Mouse (Mus musculus): Measurements from ENCODE around the gene Kcnma1. TPM values are rescaled to one million over a fixed set of nuclear protein-coding genes. Genes with fewer than 3 reads are reported as not detected.

The Kcnma1 gene
- polyA plus RNA-seq, 1 experiment from 2014 or later: not detected

- Histone ChIP-seq H3K79me2 (ENCODE audit: inconsistent target) (no peaks in the 10 kb centered on the region), H3K27ac (no peak overlapping the region), H3K4me3 (ENCODE audit: inconsistent target) (no peak overlapping the region), H3K36me3 (ENCODE audit: inconsistent target) (no peaks in the 10 kb centered on the region)
- 6% methylated on average over 70 of the region's 85 CpGs for WGBS (ENCODE audit: missing documents)
Observed at GRCm38 (mm10) chr14:24003450-24004381, 10.6 kb downstream of the Kcnma1 start.

- Histone ChIP-seq H3K36me3 (ENCODE audit: inconsistent target) (no peaks in the 10 kb centered on the region), H3K4me3 (ENCODE audit: inconsistent target) (no peak overlapping the region), H3K27ac (no peak overlapping the region), H3K79me2 (ENCODE audit: inconsistent target) (no peaks in the 10 kb centered on the region)
- WGBS (ENCODE audit: missing documents): 54% methylated on average over 5 of the region's 5 CpGs
Observed at GRCm38 (mm10) chr14:24002647-24003046, 11.6 kb downstream of the Kcnma1 start.

GRCm38 (mm10) chr14:23997912-23998311, 16.4 kb downstream of the Kcnma1 start:
- Histone ChIP-seq H3K36me3 (ENCODE audit: inconsistent target) (no peaks in the 10 kb centered on the region), H3K27ac (no peak overlapping the region), H3K4me3 (ENCODE audit: inconsistent target) (no peak overlapping the region), H3K79me2 (ENCODE audit: inconsistent target) (no peaks in the 10 kb centered on the region)
- WGBS (ENCODE audit: missing documents): 80% methylated on average over 6 of the region's 6 CpGs

- Histone ChIP-seq H3K4me3 (ENCODE audit: inconsistent target) (no peak overlapping the region), H3K36me3 (ENCODE audit: inconsistent target) (no peaks in the 10 kb centered on the region)
- 79% methylated on average over 3 of the region's 3 CpGs for WGBS (ENCODE audit: missing documents)
Observed at GRCm38 (mm10) chr14:23995831-23996230, 18.5 kb downstream of the Kcnma1 start.

GRCm38 (mm10) chr14:23990871-23991270, 23.4 kb downstream of the Kcnma1 start:
- WGBS (ENCODE audit: missing documents): 89% methylated on average over 7 of the region's 7 CpGs
- Histone ChIP-seq H3K27ac (no peak overlapping the region), H3K4me3 (ENCODE audit: inconsistent target) (no peak overlapping the region), H3K36me3 (ENCODE audit: inconsistent target) (no peaks in the 10 kb centered on the region), H3K79me2 (ENCODE audit: inconsistent target) (no peaks in the 10 kb centered on the region)

More at GRCm38 (mm10) chr14:23995831-23996230, 18.5 kb downstream of the Kcnma1 start:
- Histone ChIP-seq H3K27ac (no peak overlapping the region), H3K79me2 (ENCODE audit: inconsistent target) (no peaks in the 10 kb centered on the region)

- Histone ChIP-seq H3K36me3 (ENCODE audit: inconsistent target) (no peaks in the 10 kb centered on the region), H3K27ac (no peak overlapping the region), H3K4me3 (ENCODE audit: inconsistent target) (no peak overlapping the region), H3K79me2 (ENCODE audit: inconsistent target) (no peaks in the 10 kb centered on the region)
- WGBS (ENCODE audit: missing documents): 87% methylated on average over 11 of the region's 11 CpGs
Observed at GRCm38 (mm10) chr14:23989696-23990095, 24.6 kb downstream of the Kcnma1 start.

- Histone ChIP-seq H3K4me3 (ENCODE audit: inconsistent target) (no peak overlapping the region), H3K27ac (no peak overlapping the region), H3K36me3 (ENCODE audit: inconsistent target) (no peaks in the 10 kb centered on the region), H3K79me2 (ENCODE audit: inconsistent target) (no peaks in the 10 kb centered on the region)
- WGBS (ENCODE audit: missing documents): 87% methylated on average over 8 of the region's 8 CpGs
Observed at GRCm38 (mm10) chr14:23982205-23982604, 32.1 kb downstream of the Kcnma1 start.

GRCm38 (mm10) chr14:23974685-23975084, 39.6 kb downstream of the Kcnma1 start:
- Histone ChIP-seq H3K79me2 (ENCODE audit: inconsistent target) (no peaks in the 10 kb centered on the region), H3K27ac (no peak overlapping the region), H3K4me3 (ENCODE audit: inconsistent target) (no peak overlapping the region), H3K36me3 (ENCODE audit: inconsistent target) (no peaks in the 10 kb centered on the region)
- WGBS (ENCODE audit: missing documents): 90% methylated on average over 2 of the region's 2 CpGs

- 82% methylated on average over 8 of the region's 8 CpGs for WGBS (ENCODE audit: missing documents)
- H3K27ac ChIP-seq: no peak overlapping the region
- H3K4me3 ChIP-seq (ENCODE audit: inconsistent target): no peak overlapping the region
Observed at GRCm38 (mm10) chr14:23966471-23966870, 47.8 kb downstream of the Kcnma1 start.

GRCm38 (mm10) chr14:23959061-23959460, 55.2 kb downstream of the Kcnma1 start:
- Histone ChIP-seq H3K27ac (no peak overlapping the region), H3K36me3 (ENCODE audit: inconsistent target) (no peaks in the 10 kb centered on the region), H3K4me3 (ENCODE audit: inconsistent target) (no peak overlapping the region), H3K79me2 (ENCODE audit: inconsistent target) (no peaks in the 10 kb centered on the region)
- WGBS (ENCODE audit: missing documents): 92% methylated on average over 11 of the region's 11 CpGs

More at GRCm38 (mm10) chr14:23966471-23966870, 47.8 kb downstream of the Kcnma1 start:
- Histone ChIP-seq H3K36me3 (ENCODE audit: inconsistent target) (no peaks in the 10 kb centered on the region), H3K79me2 (ENCODE audit: inconsistent target) (no peaks in the 10 kb centered on the region)

GRCm38 (mm10) chr14:23957270-23957669, 57.0 kb downstream of the Kcnma1 start:
- H3K36me3 ChIP-seq (ENCODE audit: inconsistent target): no peaks in the 10 kb centered on the region
- H3K27ac ChIP-seq: no peak overlapping the region
- WGBS (ENCODE audit: missing documents): 78% methylated on average over 4 of the region's 4 CpGs
- H3K79me2 ChIP-seq (ENCODE audit: inconsistent target): no peaks in the 10 kb centered on the region
- H3K4me3 ChIP-seq (ENCODE audit: inconsistent target): no peak overlapping the region

GRCm38 (mm10) chr14:23943876-23944275, 70.4 kb downstream of the Kcnma1 start:
- 88% methylated on average over 2 of the region's 2 CpGs for WGBS (ENCODE audit: missing documents)

GRCm38 (mm10) chr14:23943152-23943551, 71.1 kb downstream of the Kcnma1 start:
- no peak overlapping the region for H3K4me3 ChIP-seq (ENCODE audit: inconsistent target)
- WGBS (ENCODE audit: missing documents): 77% methylated on average over 5 of the region's 5 CpGs
- H3K79me2 ChIP-seq (ENCODE audit: inconsistent target): no peaks in the 10 kb centered on the region
- no peaks in the 10 kb centered on the region for H3K36me3 ChIP-seq (ENCODE audit: inconsistent target)
- H3K27ac ChIP-seq: no peak overlapping the region

More at GRCm38 (mm10) chr14:23943876-23944275, 70.4 kb downstream of the Kcnma1 start:
- H3K4me3 ChIP-seq (ENCODE audit: inconsistent target): no peak overlapping the region
- no peaks in the 10 kb centered on the region for H3K36me3 ChIP-seq (ENCODE audit: inconsistent target)
- no peak overlapping the region for H3K27ac ChIP-seq
- H3K79me2 ChIP-seq (ENCODE audit: inconsistent target): no peaks in the 10 kb centered on the region

- 90% methylated on average over 8 of the region's 8 CpGs for WGBS (ENCODE audit: missing documents)
- H3K36me3 ChIP-seq (ENCODE audit: inconsistent target): no peaks in the 10 kb centered on the region
- no peak overlapping the region for H3K4me3 ChIP-seq (ENCODE audit: inconsistent target)
- H3K27ac ChIP-seq: no peak overlapping the region
- no peaks in the 10 kb centered on the region for H3K79me2 ChIP-seq (ENCODE audit: inconsistent target)
Observed at GRCm38 (mm10) chr14:23942103-23942502, 72.2 kb downstream of the Kcnma1 start.

GRCm38 (mm10) chr14:23935016-23935415, 79.3 kb downstream of the Kcnma1 start:
- Histone ChIP-seq H3K27ac (no peak overlapping the region), H3K79me2 (ENCODE audit: inconsistent target) (no peaks in the 10 kb centered on the region), H3K4me3 (ENCODE audit: inconsistent target) (no peak overlapping the region), H3K36me3 (ENCODE audit: inconsistent target) (no peaks in the 10 kb centered on the region)
- 89% methylated on average over 6 of the region's 6 CpGs for WGBS (ENCODE audit: missing documents)

Measured in macrophage (primary cell).